Mouse (Mus musculus) kidney, embryonic 14.5 days (tissue): ENCODE measurements around the gene Acot7. TPM values are rescaled to one million over a fixed set of nuclear protein-coding genes. Genes with fewer than 3 reads are reported as not detected.

Source experiments
- ATAC-seq: fragments of 200-750 bp; cut with Nextera tagmentation; 2 replicates; pipeline ENCODE4 v1.8.0; 2017; ENCODE audit warnings: moderate number of reproducible peaks, mild to moderate bottlenecking, moderate TSS enrichment, moderate library complexity; ENCODE audit not compliant: low FRiP score, low TSS enrichment
- H3K27ac ChIP-seq: fragments of 300-500 bp; sonication (generic); 2 replicates; pipeline ENCODE4 v1.5.1; 2014; ENCODE audit warnings: low read depth, mild to moderate bottlenecking, low read length, moderate library complexity, mixed read lengths
- H3K27me3 ChIP-seq: fragments of 300-500 bp; sonication (generic); 2 replicates; pipeline ENCODE4 v1.6.1; 2014; ENCODE audit warnings: mild to moderate bottlenecking, low read length; ENCODE audit not compliant: control insufficient read depth, insufficient read depth
- H3K36me3 ChIP-seq: fragments of 300-500 bp; sonication (generic); 2 replicates; pipeline ENCODE4 v1.6.1; 2014; ENCODE audit warnings: low read length, mixed read lengths; ENCODE audit not compliant: control insufficient read depth, insufficient read depth
- H3K4me1 ChIP-seq: fragments of 300-500 bp; sonication (generic); 2 replicates; pipeline ENCODE4 v1.6.1; 2014; ENCODE audit warnings: low read length, mixed read lengths; ENCODE audit not compliant: control insufficient read depth, insufficient read depth
- H3K4me2 ChIP-seq: fragments of 300-500 bp; sonication (generic); replicated peaks from 2 replicates; pipeline ENCODE4 v1.6.1; 2014; ENCODE audit warnings: low read depth, mild to moderate bottlenecking, low read length
- H3K4me3 ChIP-seq: fragments of 300-500 bp; sonication (generic); 2 replicates; pipeline ENCODE4 v1.5.1; 2014; ENCODE audit warnings: mild to moderate bottlenecking, low read length
- H3K9ac ChIP-seq: fragments of 300-500 bp; sonication (generic); 2 replicates; pipeline ENCODE4 v1.6.1; 2014; ENCODE audit warnings: low read depth, mild to moderate bottlenecking, low read length, moderate library complexity
- H3K9me3 ChIP-seq: fragments of 300-500 bp; sonication (generic); 2 replicates; pipeline ENCODE4 v1.6.1; 2016; ENCODE audit warnings: low read length; ENCODE audit not compliant: control insufficient read depth
- WGBS: fragments of 180-500 bp; shearing (Covaris S2); extraction: QIAGEN DNeasy Blood & Tissue Kit; methylation state at CpG from one replicate; pipeline ENCODE4 v1.1.7; 2014; 5-methylcytosine and 5-hydroxymethylcytosine counted together
- polyA plus RNA-seq: library from polyadenylated mRNA; unstranded; fragments of >200 nt; fragmentation: Nextera tagmentation; extraction: Ambion mirVana; gene quantifications from 2 replicates; pipeline ENCODE4 v1.2.1, GENCODE M21; 2014

Gene Acot7
- polyA plus RNA-seq, 1 experiment from 2014 or later = 64.4 TPM

DNA sequence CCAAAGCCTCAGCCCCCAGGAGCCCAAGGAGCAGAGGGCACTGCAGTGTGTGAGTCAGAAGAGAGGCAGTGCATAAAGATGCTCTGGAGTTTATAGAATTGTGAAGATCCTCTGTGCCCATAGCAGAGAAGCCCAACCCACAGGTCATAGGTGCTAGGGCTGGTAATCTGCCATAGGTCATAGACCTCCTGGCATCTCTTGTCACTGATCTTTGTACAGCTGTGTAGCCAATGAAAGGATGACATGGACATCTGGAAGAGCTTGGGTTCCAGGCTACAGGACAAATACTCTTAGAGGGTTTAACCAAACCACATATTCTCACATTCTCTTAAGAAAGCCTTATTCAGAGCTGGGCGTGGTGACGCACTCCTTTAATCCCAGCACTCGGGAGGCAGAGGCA, 41.7 kb downstream of the Acot7 start:
- WGBS = 95% methylated on average over 3 of the region's 3 CpGs
- Histone ChIP-seq H3K4me2 (no peak overlapping the region), H3K4me3 (no peak overlapping the region), H3K27ac (no peak overlapping the region), H3K9me3 (no peaks in the 10 kb centered on the region), H3K9ac (no peak overlapping the region), H3K4me1 (peaks cover 18% of the 10 kb centered on the region), H3K27me3 (no peaks in the 10 kb centered on the region), H3K36me3 (peaks cover 3% of the 10 kb centered on the region; the same call in 1 of the 2 replicates)
- no peak for ATAC-seq

GRCm38 (mm10) chr4:152220771-152221410, 43.0 kb downstream of the Acot7 start:
- no peaks in the 10 kb centered on the region for H3K27me3 ChIP-seq
- H3K4me1 ChIP-seq = peaks cover 17% of the 10 kb centered on the region
- H3K9ac ChIP-seq = no peak overlapping the region
- no peak overlapping the region for H3K4me3 ChIP-seq
- 59% methylated on average over 6 of the region's 7 CpGs for WGBS
- H3K36me3 ChIP-seq = peaks cover 3% of the 10 kb centered on the region; the same call in 1 of the 2 replicates
- H3K4me2 ChIP-seq = no peak overlapping the region
- no peaks in the 10 kb centered on the region for H3K9me3 ChIP-seq
- H3K27ac ChIP-seq = no peak overlapping the region
- no peak for ATAC-seq

DNA sequence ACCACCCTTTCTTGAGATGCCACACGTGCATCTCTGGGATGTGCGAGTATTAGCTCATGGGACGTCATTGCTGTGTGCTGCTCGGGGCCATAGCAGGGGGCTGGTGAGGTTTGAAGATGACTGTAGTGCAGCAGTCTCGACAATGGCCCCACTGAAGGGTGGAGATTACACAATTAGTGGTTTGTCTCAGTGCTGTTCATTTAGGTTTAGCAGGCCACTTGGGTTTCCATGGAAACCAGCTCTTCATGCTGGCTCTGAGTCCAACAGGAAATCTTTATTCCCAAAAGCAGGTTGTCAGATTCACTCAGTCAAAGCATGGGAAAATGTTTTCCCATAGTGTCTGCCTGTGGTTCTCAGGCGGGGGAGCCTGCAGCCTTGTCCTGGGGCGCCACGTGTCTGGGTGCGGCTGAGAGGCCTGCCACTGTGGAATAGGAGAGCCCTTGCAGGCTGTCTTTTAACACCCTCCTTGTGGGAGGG, 43.5 kb downstream of the Acot7 start:
- ATAC-seq = no peak
- 46% methylated on average over 9 of the region's 9 CpGs for WGBS
- H3K27ac ChIP-seq = no peak overlapping the region; the same call in 1 of the 2 replicates

GRCm38 (mm10) chr4:152222111-152222510, 44.2 kb downstream of the Acot7 start:
- Histone ChIP-seq H3K9me3 (no peaks in the 10 kb centered on the region), H3K4me3 (no peak overlapping the region), H3K27me3 (no peaks in the 10 kb centered on the region), H3K36me3 (peaks cover 3% of the 10 kb centered on the region; the same call in 1 of the 2 replicates), H3K9ac (no peak overlapping the region), H3K4me1 (peaks cover 17% of the 10 kb centered on the region), H3K4me2 (no peak overlapping the region), H3K27ac (no peak overlapping the region; the same call in 1 of the 2 replicates)
- ATAC-seq = 0 out of 2 replicates have a peak, but pooled peaks have one; percentile 11
- WGBS = 74% methylated on average over 6 of the region's 6 CpGs

More for the DNA sequence above, 43.5 kb downstream of the Acot7 start:
- Histone ChIP-seq H3K9ac (no peak overlapping the region), H3K36me3 (peaks cover 3% of the 10 kb centered on the region; the same call in 1 of the 2 replicates), H3K4me3 (no peak overlapping the region), H3K4me1 (peaks cover 17% of the 10 kb centered on the region), H3K27me3 (no peaks in the 10 kb centered on the region), H3K4me2 (no peak overlapping the region), H3K9me3 (no peaks in the 10 kb centered on the region)

- H3K4me1 ChIP-seq = peaks cover 17% of the 10 kb centered on the region
- no peak overlapping the region for H3K9ac ChIP-seq
- ATAC-seq = no peak
- no peak overlapping the region for H3K4me3 ChIP-seq
- no peak overlapping the region for H3K4me2 ChIP-seq
- no peak overlapping the region for H3K27ac ChIP-seq
- no peaks in the 10 kb centered on the region for H3K27me3 ChIP-seq
- no peaks in the 10 kb centered on the region for H3K9me3 ChIP-seq
- H3K36me3 ChIP-seq = peaks cover 3% of the 10 kb centered on the region; the same call in 1 of the 2 replicates
- WGBS = 46% methylated on average over 1 of the region's 1 CpGs
These were observed 44.6 kb downstream of the Acot7 start for GRCm38 (mm10) chr4:152222513-152222912.

DNA sequence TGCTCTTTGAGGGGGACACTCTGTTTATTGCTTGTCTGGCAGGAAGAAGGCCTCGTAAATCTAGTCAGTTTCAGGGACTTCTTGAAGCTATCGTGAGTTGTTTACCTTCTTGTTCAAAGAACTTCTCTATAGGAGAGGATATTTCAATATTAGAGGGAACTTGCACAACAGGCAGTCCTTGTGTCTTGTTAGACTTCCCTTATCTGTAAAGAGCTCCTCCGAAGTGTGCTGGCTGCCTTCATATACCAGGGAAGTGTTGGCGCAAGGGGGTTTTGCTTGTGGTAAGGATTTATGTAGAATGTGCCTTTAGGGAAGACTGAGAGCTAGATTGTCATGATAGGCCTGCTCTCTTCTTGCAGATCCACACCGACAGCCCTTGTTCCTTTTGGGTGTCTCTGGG, 46.2 kb downstream of the Acot7 start:
- WGBS = 55% methylated on average over 5 of the region's 5 CpGs

DNA sequence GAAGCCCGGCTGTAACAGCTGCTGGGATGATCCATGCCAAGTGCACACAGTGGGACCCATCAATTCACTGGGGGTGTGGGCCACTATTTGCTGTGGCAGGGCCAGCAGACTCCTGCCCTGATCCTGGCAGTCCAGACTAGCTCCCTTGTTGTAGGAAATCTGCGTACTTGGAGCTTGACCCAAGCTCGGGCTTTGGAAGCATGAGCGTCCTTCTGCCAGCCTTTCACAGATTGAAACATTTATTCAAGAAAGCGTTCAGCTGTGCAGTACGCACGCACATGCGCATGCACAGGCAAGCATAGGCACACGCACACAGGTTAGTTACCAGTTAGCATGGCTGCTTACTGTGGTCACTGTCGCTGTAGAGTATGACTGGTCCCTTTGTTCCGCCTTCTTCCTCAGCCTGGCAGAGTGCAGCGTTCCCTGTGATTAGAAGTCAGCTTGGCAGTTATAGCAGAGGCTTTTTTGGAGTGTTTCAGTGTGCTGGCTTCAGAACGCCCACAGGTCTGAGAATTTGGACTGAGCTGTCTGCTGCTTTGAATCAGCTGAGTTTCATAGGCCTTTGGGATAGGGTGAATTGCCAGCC, 49.1 kb downstream of the Acot7 start:
- Histone ChIP-seq H3K36me3 (peaks cover 3% of the 10 kb centered on the region; the same call in 1 of the 2 replicates), H3K27ac (no peak overlapping the region), H3K4me2 (no peak overlapping the region), H3K4me1 (peaks cover 32% of the 10 kb centered on the region), H3K9me3 (no peaks in the 10 kb centered on the region), H3K27me3 (no peaks in the 10 kb centered on the region), H3K9ac (no peak overlapping the region), H3K4me3 (no peak overlapping the region)
- no peak for ATAC-seq
- 83% methylated on average over 13 of the region's 13 CpGs for WGBS

More for the DNA sequence above, 46.2 kb downstream of the Acot7 start:
- H3K27me3 ChIP-seq = no peaks in the 10 kb centered on the region
- ATAC-seq = no peak
- no peak overlapping the region for H3K4me3 ChIP-seq
- H3K9me3 ChIP-seq = no peaks in the 10 kb centered on the region
- H3K4me1 ChIP-seq = peaks cover 26% of the 10 kb centered on the region
- H3K36me3 ChIP-seq = peaks cover 3% of the 10 kb centered on the region; the same call in 1 of the 2 replicates
- no peak overlapping the region for H3K9ac ChIP-seq
- no peak overlapping the region for H3K4me2 ChIP-seq
- H3K27ac ChIP-seq = no peak overlapping the region

DNA sequence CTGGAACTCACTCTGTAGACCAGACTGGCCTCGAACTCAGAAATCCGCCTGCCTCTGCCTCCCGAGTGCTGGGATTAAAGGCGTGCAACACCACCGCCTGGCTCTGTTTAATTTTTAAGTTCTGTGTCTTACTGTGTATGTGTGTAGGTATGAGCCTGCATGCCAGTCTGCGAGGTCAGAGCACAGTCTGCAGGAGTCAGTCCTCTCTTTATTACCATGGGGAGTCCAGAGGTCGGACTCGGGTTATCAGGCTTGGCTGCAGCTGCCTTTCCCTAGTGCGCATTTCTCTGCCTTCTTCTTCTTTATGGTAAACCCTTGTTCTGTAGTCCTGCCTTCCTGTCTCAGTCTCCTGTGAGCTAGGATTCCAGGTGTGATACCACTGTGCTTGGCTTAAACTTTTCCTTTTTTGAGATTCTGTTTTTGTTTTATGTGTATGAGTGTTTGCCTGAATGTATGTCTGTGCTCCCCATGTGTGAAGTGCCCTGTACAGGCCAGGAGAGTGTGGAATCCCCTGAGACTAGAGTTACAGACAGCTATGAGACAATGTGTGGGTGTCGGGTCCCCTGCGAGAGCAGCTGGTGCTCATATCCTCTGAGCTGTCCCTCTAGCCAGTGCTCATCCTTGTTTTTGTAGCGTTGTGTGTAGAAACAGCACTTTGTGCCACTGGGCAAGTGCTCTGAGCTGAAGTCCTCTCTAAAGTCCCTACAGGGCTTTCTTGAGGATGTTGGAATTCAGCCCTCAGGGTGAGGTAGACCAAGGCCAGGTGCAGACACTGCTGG, 50.0 kb downstream of the Acot7 start:
- 73% methylated on average over 12 of the region's 12 CpGs for WGBS
- H3K4me2 ChIP-seq = no peak overlapping the region
- no peak overlapping the region for H3K27ac ChIP-seq
- H3K4me1 ChIP-seq = peaks cover 28% of the 10 kb centered on the region
- peaks cover 3% of the 10 kb centered on the region; the same call in 1 of the 2 replicates for H3K36me3 ChIP-seq
- H3K9me3 ChIP-seq = no peaks in the 10 kb centered on the region
- H3K4me3 ChIP-seq = no peak overlapping the region
- H3K27me3 ChIP-seq = no peaks in the 10 kb centered on the region
- ATAC-seq = no peak
- no peak overlapping the region for H3K9ac ChIP-seq
